Mouse (Mus musculus) ES-Bruce4 (cell line): Measurements from ENCODE around the gene Gm21858. TPM values are rescaled to one million over a fixed set of nuclear protein-coding genes. Genes with fewer than 3 reads are reported as not detected.
"Not testable (repeated sequence)": the region's sequence is repeated elsewhere in the genome, so short reads cannot be mapped to it uniquely, and the experiment has no call there.

ENCODE experiments used
- H3K27ac ChIP-seq: 2 replicates; pipeline ENCODE4 v1.5.1; 2012; ENCODE audit warnings: low read length, inconsistent platforms; ENCODE audit not compliant: insufficient read depth
- H3K27me3 ChIP-seq: 2 replicates; pipeline ENCODE4 v1.6.1; 2012; ENCODE audit warnings: mild to moderate bottlenecking, low read length, inconsistent platforms; ENCODE audit not compliant: control insufficient read depth, poor library complexity, insufficient read depth, severe bottlenecking
- H3K36me3 ChIP-seq: 2 replicates; pipeline ENCODE4 v1.6.1; 2012; ENCODE audit warnings: inconsistent platforms, mild to moderate bottlenecking, low read length, moderate library complexity; ENCODE audit not compliant: control insufficient read depth, poor library complexity, insufficient read depth, severe bottlenecking
- H3K4me1 ChIP-seq: one replicate; pipeline ENCODE4 v1.8.1; 2011; ENCODE audit warnings: low read length; ENCODE audit not compliant: control insufficient read depth, insufficient read depth
- H3K4me3 ChIP-seq: 2 replicates; pipeline ENCODE4 v1.5.1; 2011; ENCODE audit warnings: low read depth, mild to moderate bottlenecking, low read length
- H3K9ac ChIP-seq: 2 replicates; pipeline ENCODE4 v1.6.1; 2012; ENCODE audit warnings: low read depth, mild to moderate bottlenecking, inconsistent platforms; ENCODE audit not compliant: poor library complexity, severe bottlenecking
- H3K9me3 ChIP-seq: replicated peaks from 2 replicates; pipeline ENCODE4 v1.6.1; 2012; ENCODE audit warnings: mild to moderate bottlenecking, low read length, inconsistent platforms; ENCODE audit not compliant: control insufficient read depth, poor library complexity, insufficient read depth, severe bottlenecking
- polyA plus RNA-seq: library from polyadenylated mRNA; stranded (reverse); fragments of >200 nt; gene quantifications from 2 replicates; pipeline ENCODE4 v1.2.4, GENCODE M21; 2011; ENCODE audit warnings: low read depth; ENCODE audit not compliant: missing spikeins, insufficient read depth, insufficient read length

The Gm21858 gene
- not detected in 2 replicates for polyA plus RNA-seq

- not testable (repeated sequence) for H3K4me3 ChIP-seq, H3K9ac ChIP-seq, H3K27ac ChIP-seq, H3K27me3 ChIP-seq, H3K9me3 ChIP-seq, H3K36me3 ChIP-seq, H3K4me1 ChIP-seq
Observed at GRCm38 (mm10) chrY:55731456-55731855, at the start of gene Gm21858. TSS of gene Gm21858 (plus strand) at chrY:55731756.
